Mouse (Mus musculus) lung, embryonic 14.5 days (tissue): ENCODE measurements at regions not wholly inside any gene's neighbourhood (a gene's known extent, or its start where the extent isn't known, plus 50 kb on each side); places are given as distances from the start of the nearest gene placed in this dataset.
A peak's percentile ranks its signal among the peaks of the same experiment; 100 is the strongest.
"Not testable (repeated sequence)": the region's sequence is repeated elsewhere in the genome, so short reads cannot be mapped to it uniquely, and the experiment has no call there.

Experiments
- ATAC-seq: fragments of 200-750 bp; cut with Nextera tagmentation; 2 replicates; pipeline ENCODE4 v1.8.0; 2017; ENCODE audit warnings: mild to moderate bottlenecking, moderate TSS enrichment, moderate library complexity; ENCODE audit not compliant: insufficient read depth
- DNase-seq: peaks from one replicate; pipeline ENCODE4 v3.0.0-alpha.2; 2015
- H3K27ac ChIP-seq: fragments of 300-500 bp; sonication (generic); 2 replicates; pipeline ENCODE4 v1.5.1; 2014; ENCODE audit warnings: low read depth, mild to moderate bottlenecking, moderate library complexity
- H3K27me3 ChIP-seq: fragments of 300-500 bp; sonication (generic); 2 replicates; pipeline ENCODE4 v1.6.1; 2014; ENCODE audit warnings: low read length, control low read depth; ENCODE audit not compliant: insufficient read depth
- H3K36me3 ChIP-seq: fragments of 300-500 bp; sonication (generic); 2 replicates; pipeline ENCODE4 v1.6.1; 2014; ENCODE audit warnings: control low read depth; ENCODE audit not compliant: insufficient read depth
- H3K4me1 ChIP-seq: fragments of 300-500 bp; sonication (generic); 2 replicates; pipeline ENCODE4 v1.6.1; 2014; ENCODE audit warnings: antibody characterized with exemption, control low read depth; ENCODE audit not compliant: insufficient read depth
- H3K4me2 ChIP-seq: fragments of 300-500 bp; sonication (generic); 2 replicates; pipeline ENCODE4 v1.6.1; 2014; ENCODE audit warnings: mild to moderate bottlenecking
- H3K4me3 ChIP-seq: fragments of 300-500 bp; sonication (generic); 2 replicates; pipeline ENCODE4 v1.5.1; 2014; ENCODE audit warnings: low read depth, low read length
- H3K9ac ChIP-seq: fragments of 300-500 bp; sonication (generic); 2 replicates; pipeline ENCODE4 v1.6.1; 2014
- H3K9me3 ChIP-seq: fragments of 300-500 bp; sonication (generic); 2 replicates; pipeline ENCODE4 v1.6.1; 2016; ENCODE audit warnings: low read depth, low read length, control low read depth
- CTCF ChIP-seq: IDR thresholded peaks from 2 replicates; pipeline ENCODE4 v1.5.1; 2016; ENCODE audit warnings: antibody characterized with exemption, low read depth
- WGBS: fragments of 180-500 bp; shearing (Covaris S2); extraction: QIAGEN DNeasy Blood & Tissue Kit; methylation state at CpG from one replicate; pipeline ENCODE4 v1.1.7; 2014; 5-methylcytosine and 5-hydroxymethylcytosine counted together

DNA sequence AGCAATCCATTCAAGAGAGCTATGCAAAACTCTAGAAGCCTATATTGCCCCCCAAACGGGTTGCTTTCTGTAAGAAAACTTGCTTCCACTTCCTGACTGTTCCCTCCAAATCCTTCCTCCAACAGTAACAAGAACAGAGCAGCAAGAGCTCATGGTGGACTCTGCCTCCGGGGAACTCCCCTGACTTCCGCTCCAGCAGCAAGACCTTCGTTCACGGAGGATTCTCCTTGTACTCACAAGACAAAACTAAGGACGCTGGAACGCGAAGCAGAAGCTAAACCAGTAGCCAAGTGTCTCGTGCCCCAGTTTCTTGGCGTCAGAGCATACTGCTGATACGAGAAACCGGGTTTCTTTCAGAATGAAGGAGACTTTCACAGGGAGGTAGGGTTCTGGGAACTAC lies 50.7 kb downstream of the H2al2a start:
- Histone ChIP-seq H3K27me3 (no peaks in the 10 kb centered on the region), H3K9me3 (no peaks in the 10 kb centered on the region), H3K4me2 (no peak overlapping the region), H3K9ac (no peak overlapping the region), H3K4me1 (no peaks in the 10 kb centered on the region), H3K36me3 (no peaks in the 10 kb centered on the region), H3K27ac (no peak overlapping the region), H3K4me3 (no peak overlapping the region)
- 69% methylated on average over 12 of the region's 12 CpGs for WGBS
- no peak for TF ChIP-seq CTCF
- ATAC-seq (no peak), DNase-seq (no peak)

DNA sequence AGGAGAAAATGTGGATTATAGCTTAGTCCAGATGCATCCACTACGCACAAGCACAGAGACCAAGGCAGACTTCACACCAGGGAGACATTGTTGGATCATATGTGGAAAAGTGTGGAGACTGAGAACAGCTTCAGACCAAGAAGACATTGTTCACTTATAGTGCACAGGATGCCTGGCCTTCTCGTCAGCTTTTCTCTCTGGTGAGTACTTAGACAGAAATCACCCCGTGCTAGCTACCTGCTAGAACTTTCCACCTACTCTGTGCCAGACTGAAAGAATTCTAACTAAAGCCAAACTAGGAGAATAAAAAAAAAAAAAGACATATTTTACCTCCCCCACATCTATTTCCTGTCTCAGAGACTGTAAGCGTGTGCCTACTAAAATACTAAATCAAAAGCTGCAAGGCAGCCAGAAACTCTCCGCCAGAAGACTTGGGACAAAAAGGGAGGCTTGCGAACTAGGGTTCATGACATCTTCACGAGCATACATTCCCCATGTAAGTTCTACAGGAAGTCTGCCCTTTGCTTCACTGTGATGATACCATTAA lies 51.3 kb downstream of the H2al2a start:
- no peak for TF ChIP-seq CTCF
- H3K4me1 ChIP-seq: no peaks in the 10 kb centered on the region
- no peak overlapping the region for H3K4me3 ChIP-seq
- DNase-seq: no peak
- ATAC-seq: no peak
- H3K9me3 ChIP-seq: no peaks in the 10 kb centered on the region
- no peak overlapping the region for H3K4me2 ChIP-seq
- H3K27ac ChIP-seq: no peak overlapping the region
- WGBS: 70% methylated on average over 7 of the region's 7 CpGs
- no peaks in the 10 kb centered on the region for H3K27me3 ChIP-seq
- no peaks in the 10 kb centered on the region for H3K36me3 ChIP-seq
- H3K9ac ChIP-seq: no peak overlapping the region

GRCm38 (mm10) chr2:17943506-17943905 lies 53.3 kb downstream of the H2al2a start:
- Histone ChIP-seq H3K9me3 (no peaks in the 10 kb centered on the region), H3K27ac (no peak overlapping the region), H3K4me1 (no peaks in the 10 kb centered on the region), H3K27me3 (no peaks in the 10 kb centered on the region), H3K36me3 (no peaks in the 10 kb centered on the region), H3K9ac (no peak overlapping the region), H3K4me2 (no peak overlapping the region), H3K4me3 (no peak overlapping the region)
- 91% methylated on average over 11 of the region's 11 CpGs for WGBS
- no peak for DNase-seq
- ATAC-seq: no peak
- TF ChIP-seq CTCF: no peak

DNA sequence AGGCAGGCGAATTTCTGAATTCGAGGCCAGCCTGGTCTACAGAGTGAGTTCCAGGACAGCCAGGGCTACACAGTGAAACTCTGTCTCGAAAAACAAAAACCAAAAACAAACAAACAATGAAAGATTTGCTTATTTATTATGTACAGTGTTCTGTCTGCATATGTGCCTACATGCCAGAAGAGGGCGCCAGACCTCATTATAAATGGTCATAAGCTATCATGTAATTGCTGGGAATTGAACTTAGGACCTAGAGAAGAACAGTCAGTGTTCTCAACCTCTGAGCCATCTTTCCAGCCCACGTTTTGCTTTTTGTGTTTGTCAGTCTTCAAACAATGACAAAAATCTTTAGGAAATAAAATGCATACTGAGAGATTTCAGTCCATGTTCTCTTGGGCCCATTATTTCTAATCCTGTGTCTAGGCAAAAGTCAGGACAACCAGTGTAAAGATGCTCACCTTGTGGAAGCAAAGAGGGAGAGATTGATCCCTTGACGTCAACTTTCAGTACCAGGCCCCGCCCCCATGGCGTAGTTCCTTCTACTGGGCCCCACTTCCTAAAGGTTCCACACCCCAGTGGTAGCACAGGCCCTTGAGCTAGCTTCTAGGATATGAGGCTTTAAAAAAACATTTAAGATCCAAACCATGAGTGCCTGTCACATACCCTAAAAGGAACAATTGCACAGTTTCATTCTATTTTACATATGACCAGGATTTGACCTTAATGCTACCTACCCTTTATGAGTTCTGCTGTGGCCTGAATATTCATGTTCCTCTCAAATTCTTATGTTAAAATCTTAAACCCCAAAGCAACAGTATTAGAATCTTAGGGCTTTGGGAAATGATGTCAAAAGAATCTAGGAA lies 54.0 kb downstream of the H2al2a start:
- no peak overlapping the region for H3K4me2 ChIP-seq
- H3K9ac ChIP-seq: no peak overlapping the region
- H3K27me3 ChIP-seq: no peaks in the 10 kb centered on the region
- H3K36me3 ChIP-seq: no peaks in the 10 kb centered on the region
- TF ChIP-seq CTCF: peak; percentile 53
- no peaks in the 10 kb centered on the region for H3K4me1 ChIP-seq
- DNase-seq (peak; percentile 44), ATAC-seq (no peak)
- no peak overlapping the region for H3K27ac ChIP-seq
- no peak overlapping the region for H3K4me3 ChIP-seq
- no peaks in the 10 kb centered on the region for H3K9me3 ChIP-seq
- WGBS: 74% methylated on average over 8 of the region's 8 CpGs

DNA sequence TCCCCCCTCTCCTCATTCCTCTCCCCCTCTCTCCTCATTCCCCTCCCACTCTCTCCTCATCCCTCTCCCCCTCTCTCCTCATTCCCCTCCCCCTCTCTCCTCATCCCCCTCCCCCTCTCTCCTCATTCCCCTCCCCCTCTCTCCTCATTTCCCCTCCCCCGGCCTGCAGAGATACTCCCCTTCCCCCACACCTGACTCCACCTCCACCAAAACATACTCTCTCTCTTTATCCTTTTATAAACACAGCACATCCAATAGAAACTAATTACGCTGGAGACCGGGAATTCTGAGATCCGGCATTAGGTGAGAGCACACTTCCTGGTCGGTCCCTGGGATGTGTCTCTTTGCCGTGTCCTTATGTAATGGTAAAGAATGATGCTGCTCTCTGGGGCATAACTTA lies 54.8 kb downstream of the H2al2a start:
- WGBS: 85% methylated on average over 6 of the region's 6 CpGs
- no peak for TF ChIP-seq CTCF
- no peaks in the 10 kb centered on the region for H3K36me3 ChIP-seq
- no peak overlapping the region for H3K4me3 ChIP-seq
- DNase-seq: no peak
- no peaks in the 10 kb centered on the region for H3K27me3 ChIP-seq
- no peaks in the 10 kb centered on the region for H3K4me1 ChIP-seq
- ATAC-seq: no peak
- H3K9ac ChIP-seq: no peak overlapping the region
- H3K4me2 ChIP-seq: no peak overlapping the region
- H3K9me3 ChIP-seq: no peaks in the 10 kb centered on the region
- H3K27ac ChIP-seq: no peak overlapping the region

DNA sequence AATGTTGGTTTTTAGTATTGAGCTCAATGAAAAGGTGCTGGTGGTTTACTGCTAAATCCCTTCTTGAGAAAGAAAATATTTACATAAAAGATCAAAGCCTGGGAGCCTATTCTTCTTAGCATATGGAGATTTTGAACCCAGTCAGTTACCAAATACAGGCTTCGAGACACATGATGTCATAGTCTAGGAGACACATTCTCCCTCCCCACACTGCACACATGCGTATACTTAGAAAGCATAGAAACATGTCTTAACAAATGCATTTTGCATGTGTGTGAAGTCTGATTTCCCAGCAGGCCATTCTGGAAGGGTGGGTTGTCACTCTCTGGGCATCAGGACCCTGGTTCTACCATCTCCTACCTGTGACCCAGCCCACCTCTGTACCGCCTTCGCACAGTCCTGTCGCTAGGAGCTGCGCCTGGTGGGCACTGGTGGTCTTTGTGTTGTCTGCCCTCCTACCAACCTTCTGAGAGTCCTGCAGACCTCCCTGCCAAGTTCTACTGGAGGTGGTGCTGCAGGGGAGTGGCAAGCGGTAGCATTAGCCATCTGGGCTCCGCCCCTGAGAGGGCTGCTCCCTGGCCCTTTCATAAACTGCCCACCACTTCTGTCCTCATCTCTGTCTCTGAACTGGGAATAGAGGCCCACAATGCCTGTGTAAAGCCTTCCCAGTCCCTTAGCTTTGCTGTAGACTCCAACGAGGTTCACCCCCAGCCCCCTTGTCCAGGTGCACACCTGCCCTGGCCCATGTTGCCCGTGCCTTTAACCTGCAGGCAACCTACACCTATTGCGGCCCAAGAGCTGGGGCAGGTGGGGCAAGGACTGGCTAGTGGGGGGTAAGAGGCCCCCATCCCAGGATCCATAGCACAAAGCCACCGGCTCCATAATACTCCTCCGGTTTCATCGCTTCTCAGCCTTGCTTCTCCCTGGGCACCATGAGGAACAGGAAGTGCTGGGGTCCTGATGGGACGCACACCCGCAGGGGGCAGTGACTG lies 56.6 kb downstream of the H2al2a start:
- H3K27ac ChIP-seq: 0 out of 2 replicates have a peak overlapping the region, but pooled peaks have one; percentile 46
- H3K9ac ChIP-seq, H3K4me2 ChIP-seq, H3K36me3 ChIP-seq, H3K9me3 ChIP-seq, H3K27me3 ChIP-seq, H3K4me1 ChIP-seq, H3K4me3 ChIP-seq: not testable (repeated sequence)
- 49% methylated on average over 13 of the region's 16 CpGs for WGBS
- DNase-seq: peak; percentile 39
- peak; percentile 76 for ATAC-seq
